Mouse (Mus musculus) midbrain, postnatal 0 days (tissue): ENCODE results near the gene Itpr2. TPM values are rescaled to one million over a fixed set of nuclear protein-coding genes. Genes with fewer than 3 reads are reported as not detected.

Experiments
- ATAC-seq: fragments of 200-750 bp; cut with Nextera tagmentation; 2 replicates; pipeline ENCODE4 v1.8.0; 2017; ENCODE audit warnings: moderate number of reproducible peaks, mild to moderate bottlenecking, moderate TSS enrichment, moderate library complexity; ENCODE audit not compliant: low FRiP score
- DNase-seq: peaks from one replicate; pipeline ENCODE4 v3.0.0-alpha.2; 2015; ENCODE audit warnings: low spot score
- H3K27ac ChIP-seq: fragments of 300-500 bp; sonication (generic); 2 replicates; pipeline ENCODE4 v1.5.1; 2014; ENCODE audit warnings: low read depth, mild to moderate bottlenecking, low read length, mixed read lengths
- H3K27me3 ChIP-seq: fragments of 300-500 bp; sonication (generic); 2 replicates; pipeline ENCODE4 v1.6.1; 2014; ENCODE audit warnings: low read length, control low read depth, mixed read lengths; ENCODE audit not compliant: insufficient read depth
- H3K36me3 ChIP-seq: fragments of 300-500 bp; sonication (generic); 2 replicates; pipeline ENCODE4 v1.6.1; 2014; ENCODE audit warnings: low read length, control low read depth, mixed read lengths; ENCODE audit not compliant: insufficient read depth
- H3K4me1 ChIP-seq: fragments of 300-500 bp; sonication (generic); 2 replicates; pipeline ENCODE4 v1.6.1; 2014; ENCODE audit warnings: mild to moderate bottlenecking, control low read depth, antibody characterized with exemption, low read length, mixed read lengths; ENCODE audit not compliant: insufficient read depth
- H3K4me2 ChIP-seq: fragments of 300-500 bp; sonication (generic); 2 replicates; pipeline ENCODE4 v1.6.1; 2014; ENCODE audit warnings: low read depth, mild to moderate bottlenecking, low read length, mixed read lengths; ENCODE audit not compliant: poor library complexity, severe bottlenecking
- H3K4me3 ChIP-seq: fragments of 300-500 bp; sonication (generic); 2 replicates; pipeline ENCODE4 v1.5.1; 2014; ENCODE audit warnings: low read depth, mild to moderate bottlenecking, low read length, moderate library complexity
- H3K9ac ChIP-seq: fragments of 300-500 bp; sonication (generic); replicated peaks from 2 replicates; pipeline ENCODE4 v1.6.1; 2014; ENCODE audit warnings: mild to moderate bottlenecking, low read length, moderate library complexity, mixed read lengths; ENCODE audit not compliant: poor library complexity, severe bottlenecking
- H3K9me3 ChIP-seq: fragments of 300-500 bp; sonication (generic); 2 replicates; pipeline ENCODE4 v1.6.1; 2016; ENCODE audit warnings: low read length, control low read depth
- CTCF ChIP-seq: IDR thresholded peaks from 2 replicates; pipeline ENCODE4 v1.5.1; 2016; ENCODE audit warnings: antibody characterized with exemption, mild to moderate bottlenecking
- WGBS: fragments of 180-500 bp; shearing (Covaris S2); extraction: QIAGEN DNeasy Blood & Tissue Kit; methylation state at CpG from one replicate; pipeline ENCODE4 v1.1.7; 2014; 5-methylcytosine and 5-hydroxymethylcytosine counted together
- polyA plus RNA-seq: library from polyadenylated mRNA; unstranded; fragments of >200 nt; fragmentation: Nextera tagmentation; extraction: Ambion mirVana; gene quantifications from 2 replicates; pipeline ENCODE4 v1.2.1, GENCODE M21; 2015
- total RNA-seq: library from RNA; depleted of rRNA; stranded (reverse); fragments of >200 nt; gene quantifications from 2 replicates; pipeline ENCODE4 v1.2.3, GENCODE M21; 2014

Itpr2 gene
- total and polyA plus RNA-seq, 2 experiments from 2014 or later: 9.1 to 15.9 TPM

DNA sequence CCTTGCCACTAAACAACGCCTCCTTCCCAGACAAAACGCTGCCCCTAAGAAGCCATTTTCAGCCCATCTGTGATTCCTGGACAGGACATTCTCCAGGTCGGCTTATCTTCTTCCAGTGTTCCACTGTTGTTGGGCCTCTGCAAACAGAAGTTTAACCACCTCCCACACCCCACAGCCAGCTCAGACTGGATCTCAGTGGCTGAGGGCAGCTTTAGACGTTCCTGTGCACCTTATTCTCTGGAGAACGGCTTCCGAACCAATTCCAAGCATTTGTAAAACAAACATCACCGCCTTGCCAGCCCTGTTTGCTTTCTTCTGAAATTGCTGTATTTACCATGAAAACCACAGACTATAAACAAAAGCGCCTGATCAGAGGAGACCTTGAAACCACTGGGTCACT lies 41.1 kb downstream of the Itpr2 start:
- Histone ChIP-seq H3K9ac (no peak overlapping the region), H3K4me3 (no peak overlapping the region), H3K27ac (no peak overlapping the region), H3K4me2 (no peak overlapping the region), H3K9me3 (no peaks in the 10 kb centered on the region), H3K4me1 (no peaks in the 10 kb centered on the region), H3K27me3 (no peaks in the 10 kb centered on the region), H3K36me3 (no peaks in the 10 kb centered on the region)
- WGBS: 89% methylated on average over 8 of the region's 8 CpGs
- DNase-seq (no peak), ATAC-seq (no peak)
- TF ChIP-seq CTCF: no peak

DNA sequence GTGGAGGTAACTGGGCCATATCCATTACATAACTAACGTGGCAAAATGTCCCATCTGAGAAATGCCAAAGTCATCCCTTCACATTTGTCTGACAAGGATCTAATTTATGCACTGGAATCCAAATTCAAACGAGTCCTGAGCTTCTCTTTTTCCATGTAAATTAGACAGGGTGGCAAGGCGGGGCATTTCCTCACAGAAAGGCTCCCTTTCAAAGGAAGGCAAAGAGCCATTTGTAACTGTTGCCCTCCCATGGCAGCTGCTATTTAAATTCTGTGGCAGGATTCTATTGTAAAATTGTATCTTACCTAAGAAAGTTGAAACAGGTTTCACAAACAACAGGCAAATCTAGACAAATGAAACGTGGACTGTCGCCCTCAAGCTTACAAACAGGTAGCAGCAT lies 43.6 kb downstream of the Itpr2 start:
- Histone ChIP-seq H3K4me1 (no peaks in the 10 kb centered on the region), H3K27ac (no peak overlapping the region), H3K4me3 (no peak overlapping the region), H3K9me3 (no peaks in the 10 kb centered on the region), H3K4me2 (no peak overlapping the region), H3K9ac (no peak overlapping the region), H3K36me3 (no peaks in the 10 kb centered on the region), H3K27me3 (no peaks in the 10 kb centered on the region)
- 25% methylated on average over 5 of the region's 5 CpGs for WGBS
- TF ChIP-seq CTCF: no peak
- DNase-seq (no peak), ATAC-seq (no peak)

- no peak for TF ChIP-seq CTCF
- no peak overlapping the region for H3K9ac ChIP-seq
- DNase-seq: no peak
- no peaks in the 10 kb centered on the region for H3K9me3 ChIP-seq
- no peak overlapping the region for H3K27ac ChIP-seq
- H3K4me1 ChIP-seq: no peaks in the 10 kb centered on the region
- no peaks in the 10 kb centered on the region for H3K27me3 ChIP-seq
- ATAC-seq: no peak
- H3K36me3 ChIP-seq: no peaks in the 10 kb centered on the region
- no peak overlapping the region for H3K4me3 ChIP-seq
- H3K4me2 ChIP-seq: no peak overlapping the region
- WGBS: 94% methylated on average over 5 of the region's 5 CpGs
These were observed 45.3 kb downstream of the Itpr2 start for GRCm38 (mm10) chr6:146456741-146457140.

DNA sequence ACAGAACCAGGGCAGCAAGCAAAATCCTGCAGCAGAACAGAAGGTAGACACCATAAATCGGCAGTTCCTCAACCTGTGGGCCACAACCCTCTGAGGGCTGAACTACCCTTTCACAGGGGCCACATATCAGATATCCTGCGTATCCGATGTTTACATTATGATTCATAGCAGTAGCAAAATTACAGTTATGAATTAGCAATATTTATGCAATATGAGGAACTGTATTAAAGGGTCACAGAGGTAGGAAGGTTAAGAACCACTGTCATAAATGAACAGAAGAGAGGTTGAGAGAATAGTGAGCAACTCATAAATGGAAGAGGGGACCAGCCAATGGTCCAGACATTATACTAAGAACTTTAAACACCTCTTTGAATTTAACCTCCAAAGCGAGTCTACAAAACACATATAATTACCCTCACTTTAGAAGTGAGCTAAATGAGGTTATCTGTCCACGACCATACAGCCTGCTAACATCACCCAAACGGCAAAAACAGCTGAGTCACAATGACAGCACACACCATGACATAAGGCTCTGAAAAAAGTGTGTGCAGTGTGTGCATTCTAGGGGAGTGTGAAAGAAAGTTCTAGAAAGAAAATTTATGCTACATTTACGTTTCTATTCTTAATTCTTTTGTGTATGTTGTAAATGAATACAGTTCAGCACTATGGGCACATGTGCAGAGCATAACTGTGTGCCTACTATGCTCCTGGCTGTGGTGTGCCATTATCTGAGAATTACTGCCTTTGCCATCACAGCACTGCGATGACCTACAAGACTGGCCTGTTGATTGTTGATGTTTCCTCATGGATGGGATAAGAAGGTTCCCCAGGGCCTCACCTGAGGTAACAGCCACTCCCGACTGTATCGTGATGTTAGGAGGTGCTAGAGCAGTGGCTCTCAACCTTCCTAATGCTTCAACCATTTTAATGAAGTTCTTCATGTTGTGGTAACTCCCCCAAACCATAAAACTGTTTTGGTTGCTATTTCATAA lies 47.2 kb downstream of the Itpr2 start:
- no peak overlapping the region for H3K27ac ChIP-seq
- H3K9ac ChIP-seq: no peak overlapping the region
- 86% methylated on average over 10 of the region's 10 CpGs for WGBS
- no peak overlapping the region for H3K4me3 ChIP-seq
- no peaks in the 10 kb centered on the region for H3K27me3 ChIP-seq
- ATAC-seq: no peak
- no peak overlapping the region for H3K4me2 ChIP-seq
- H3K36me3 ChIP-seq: no peaks in the 10 kb centered on the region
- TF ChIP-seq CTCF: no peak
- no peaks in the 10 kb centered on the region for H3K4me1 ChIP-seq
- no peak for DNase-seq
- H3K9me3 ChIP-seq: no peaks in the 10 kb centered on the region

- WGBS: 93% methylated on average over 16 of the region's 16 CpGs
- Histone ChIP-seq H3K4me2 (no peak overlapping the region), H3K9me3 (no peaks in the 10 kb centered on the region), H3K27ac (no peak overlapping the region), H3K9ac (no peak overlapping the region), H3K4me3 (no peak overlapping the region), H3K4me1 (no peaks in the 10 kb centered on the region), H3K36me3 (no peaks in the 10 kb centered on the region), H3K27me3 (no peaks in the 10 kb centered on the region)
- ATAC-seq (no peak), DNase-seq (no peak)
- TF ChIP-seq CTCF: no peak
These were observed 49.5 kb downstream of the Itpr2 start for GRCm38 (mm10) chr6:146452474-146452873.

GRCm38 (mm10) chr6:146446032-146446704 lies 55.9 kb downstream of the Itpr2 start:
- peak overlapping the region; percentile 32; the same call in 1 of the 2 replicates for H3K27ac ChIP-seq

More at GRCm38 (mm10) chr6:146446032-146446704, 55.9 kb downstream of the Itpr2 start:
- TF ChIP-seq CTCF: no peak
- no peaks in the 10 kb centered on the region for H3K9me3 ChIP-seq
- H3K36me3 ChIP-seq: no peaks in the 10 kb centered on the region
- H3K4me2 ChIP-seq: no peak overlapping the region
- no peaks in the 10 kb centered on the region for H3K4me1 ChIP-seq
- 76% methylated on average over 11 of the region's 11 CpGs for WGBS
- no peaks in the 10 kb centered on the region for H3K27me3 ChIP-seq
- peak; percentile 65 for DNase-seq
- H3K9ac ChIP-seq: no peak overlapping the region
- ATAC-seq: peak; percentile 85
- H3K4me3 ChIP-seq: no peak overlapping the region
